Mouse (Mus musculus) midbrain, embryonic 16.5 days (tissue): ENCODE data around the gene Arid3c. TPM values are rescaled to one million over a fixed set of nuclear protein-coding genes. Genes with fewer than 3 reads are reported as not detected.
"Not testable (repeated sequence)": the region's sequence is repeated elsewhere in the genome, so short reads cannot be mapped to it uniquely, and the experiment has no call there.

Experiments used
- ATAC-seq: fragments of 200-750 bp; cut with Nextera tagmentation; 2 replicates; pipeline ENCODE4 v1.8.0; 2017; ENCODE audit warnings: moderate TSS enrichment
- H3K27ac ChIP-seq: fragments of 300-500 bp; sonication (generic); 2 replicates; pipeline ENCODE4 v1.5.1; 2014; ENCODE audit warnings: mild to moderate bottlenecking, low read length, mixed read lengths
- H3K27me3 ChIP-seq: fragments of 300-500 bp; sonication (generic); 2 replicates; pipeline ENCODE4 v1.6.1; 2014; ENCODE audit warnings: low read depth, low read length, mixed read lengths; ENCODE audit not compliant: control insufficient read depth, insufficient read depth
- H3K36me3 ChIP-seq: fragments of 300-500 bp; sonication (generic); 2 replicates; pipeline ENCODE4 v1.6.1; 2014; ENCODE audit warnings: mild to moderate bottlenecking, low read length, moderate library complexity, mixed read lengths; ENCODE audit not compliant: control insufficient read depth, insufficient read depth
- H3K4me1 ChIP-seq: fragments of 300-500 bp; sonication (generic); 2 replicates; pipeline ENCODE4 v1.6.1; 2014; ENCODE audit warnings: mild to moderate bottlenecking, low read length, mixed read lengths; ENCODE audit not compliant: control insufficient read depth, insufficient read depth
- H3K4me2 ChIP-seq: fragments of 300-500 bp; sonication (generic); 2 replicates; pipeline ENCODE4 v1.6.1; 2014; ENCODE audit warnings: mild to moderate bottlenecking, low read length, mixed read lengths
- H3K4me3 ChIP-seq: fragments of 300-500 bp; sonication (generic); 2 replicates; pipeline ENCODE4 v1.5.1; 2014; ENCODE audit warnings: low read depth, mild to moderate bottlenecking, low read length, moderate library complexity, mixed read lengths
- H3K9ac ChIP-seq: fragments of 300-500 bp; sonication (generic); 2 replicates; pipeline ENCODE4 v1.6.1; 2014; ENCODE audit warnings: low read depth, low read length, mixed read lengths
- H3K9me3 ChIP-seq: fragments of 300-500 bp; sonication (generic); replicated peaks from 2 replicates; pipeline ENCODE4 v1.6.1; 2014; ENCODE audit warnings: mild to moderate bottlenecking, low read length, mixed read lengths; ENCODE audit not compliant: control insufficient read depth, poor library complexity, severe bottlenecking
- WGBS: fragments of 180-500 bp; shearing (Covaris S2); extraction: QIAGEN DNeasy Blood & Tissue Kit; methylation state at CpG from one replicate; pipeline ENCODE4 v1.1.7; 2014; 5-methylcytosine and 5-hydroxymethylcytosine counted together
- polyA plus RNA-seq: library from polyadenylated mRNA; unstranded; fragments of >200 nt; fragmentation: Nextera tagmentation; extraction: Ambion mirVana; gene quantifications from 2 replicates; pipeline ENCODE4 v1.2.1, GENCODE M21; 2015

Arid3c gene
- polyA plus RNA-seq, 1 experiment from 2014 or later: 1.2 TPM

- not testable (repeated sequence) for H3K4me2 ChIP-seq, H3K4me1 ChIP-seq, ATAC-seq, H3K4me3 ChIP-seq, H3K9ac ChIP-seq, H3K9me3 ChIP-seq, H3K27me3 ChIP-seq, H3K36me3 ChIP-seq, H3K27ac ChIP-seq
- WGBS: no CpG with 5 or more reads among the region's 4 CpGs
These were observed 40.9 kb downstream of the Arid3c start for GRCm38 (mm10) chr4:41690014-41690413.

- not testable (repeated sequence) for H3K27ac ChIP-seq, ATAC-seq, H3K4me3 ChIP-seq, H3K4me1 ChIP-seq, H3K27me3 ChIP-seq, H3K9me3 ChIP-seq, H3K9ac ChIP-seq, H3K36me3 ChIP-seq, H3K4me2 ChIP-seq
- WGBS: 36% methylated on average over 1 of the region's 1 CpGs
These were observed 42.4 kb downstream of the Arid3c start for GRCm38 (mm10) chr4:41688562-41688961.

GRCm38 (mm10) chr4:41685882-41686492 lies 45.0 kb downstream of the Arid3c start:
- not testable (repeated sequence) for H3K9me3 ChIP-seq, H3K27me3 ChIP-seq, H3K36me3 ChIP-seq, ATAC-seq, H3K9ac ChIP-seq, H3K4me2 ChIP-seq, H3K4me3 ChIP-seq, H3K27ac ChIP-seq
- 14% methylated on average over 8 of the region's 10 CpGs for WGBS
- peaks cover 12% of the 10 kb centered on the region; the same call in 1 of the 2 replicates for H3K4me1 ChIP-seq

GRCm38 (mm10) chr4:41684931-41685453 lies 46.0 kb downstream of the Arid3c start:
- ATAC-seq: 0 out of 2 replicates have a peak, but pooled peaks have one; percentile 26
- not testable (repeated sequence) for H3K36me3 ChIP-seq, H3K4me2 ChIP-seq, H3K27me3 ChIP-seq, H3K9ac ChIP-seq, H3K4me3 ChIP-seq, H3K9me3 ChIP-seq, H3K27ac ChIP-seq
- 4% methylated on average over 13 of the region's 14 CpGs for WGBS
- H3K4me1 ChIP-seq: peaks cover 12% of the 10 kb centered on the region; the same call in 1 of the 2 replicates

GRCm38 (mm10) chr4:41684131-41684930 lies 46.6 kb downstream of the Arid3c start:
- Histone ChIP-seq H3K4me1 (peaks cover 15% of the 10 kb centered on the region; the same call in 1 of the 2 replicates), H3K4me2 (peak overlapping the region; percentile 25; the same call in 1 of the 2 replicates), H3K27ac (peak overlapping the region; percentile 38)
- 0 out of 2 replicates have a peak, but pooled peaks have one; percentile 13 for ATAC-seq
- not testable (repeated sequence) for H3K36me3 ChIP-seq, H3K9me3 ChIP-seq, H3K4me3 ChIP-seq, H3K9ac ChIP-seq, H3K27me3 ChIP-seq
- 4% methylated on average over 22 of the region's 27 CpGs for WGBS

GRCm38 (mm10) chr4:41683303-41683702 lies 47.6 kb downstream of the Arid3c start:
- H3K36me3 ChIP-seq, H3K9ac ChIP-seq, H3K4me3 ChIP-seq, H3K27me3 ChIP-seq, H3K9me3 ChIP-seq, H3K27ac ChIP-seq: not testable (repeated sequence)
- peaks cover 15% of the 10 kb centered on the region; the same call in 1 of the 2 replicates for H3K4me1 ChIP-seq
- WGBS: 1% methylated on average over 12 of the region's 27 CpGs
- peak overlapping the region; percentile 43 for H3K4me2 ChIP-seq
- ATAC-seq: peak; percentile 30

GRCm38 (mm10) chr4:41682789-41683188 lies 48.2 kb downstream of the Arid3c start:
- no peaks in the 10 kb centered on the region for H3K9me3 ChIP-seq
- no peak overlapping the region for H3K9ac ChIP-seq
- peaks cover 18% of the 10 kb centered on the region; the same call in 1 of the 2 replicates for H3K4me1 ChIP-seq
- ATAC-seq: no peak
- H3K4me3 ChIP-seq: no peak overlapping the region
- H3K4me2 ChIP-seq: peak overlapping the region; percentile 33
- peak overlapping the region; percentile 40; the same call in 1 of the 2 replicates for H3K27ac ChIP-seq
- no peaks in the 10 kb centered on the region for H3K27me3 ChIP-seq
- H3K36me3 ChIP-seq: no peaks in the 10 kb centered on the region
- WGBS: 20% methylated on average over 6 of the region's 6 CpGs

GRCm38 (mm10) chr4:41681947-41682346 lies 49.0 kb downstream of the Arid3c start:
- Histone ChIP-seq H3K4me3 (no peak overlapping the region), H3K4me1 (peaks cover 26% of the 10 kb centered on the region), H3K9me3 (no peaks in the 10 kb centered on the region), H3K27ac (no peak overlapping the region), H3K36me3 (no peaks in the 10 kb centered on the region), H3K27me3 (no peaks in the 10 kb centered on the region), H3K4me2 (no peak overlapping the region), H3K9ac (no peak overlapping the region)
- WGBS: 68% methylated on average over 10 of the region's 10 CpGs
- no peak for ATAC-seq

- Histone ChIP-seq H3K4me1 (peaks cover 34% of the 10 kb centered on the region), H3K4me3 (no peak overlapping the region), H3K9me3 (no peaks in the 10 kb centered on the region), H3K27me3 (no peaks in the 10 kb centered on the region), H3K36me3 (no peaks in the 10 kb centered on the region), H3K4me2 (no peak overlapping the region), H3K9ac (no peak overlapping the region), H3K27ac (no peak overlapping the region)
- 53% methylated on average over 4 of the region's 4 CpGs for WGBS
- no peak for ATAC-seq
These were observed 49.8 kb downstream of the Arid3c start for GRCm38 (mm10) chr4:41681176-41681575.
